Mouse (Mus musculus): ENCODE data around the gene Brinp1.
"Not testable (repeated sequence)": the region's sequence is repeated elsewhere in the genome, so short reads cannot be mapped to it uniquely, and the experiment has no call there.

Brinp1 gene

GRCm38 (mm10) chr4:68813997-68814396 lies 140.2 kb downstream of the Brinp1 start:
- DNase-seq: not testable (repeated sequence)

- no peak for DNase-seq
These were observed 147.7 kb downstream of the Brinp1 start for GRCm38 (mm10) chr4:68806502-68806901.

- DNase-seq: no peak
These were observed 152.0 kb downstream of the Brinp1 start for GRCm38 (mm10) chr4:68801923-68802855.

- no peak for DNase-seq
These were observed 164.2 kb downstream of the Brinp1 start for GRCm38 (mm10) chr4:68790003-68790402.

GRCm38 (mm10) chr4:68788477-68788999 lies 165.7 kb downstream of the Brinp1 start:
- no peak for DNase-seq

- no peak for DNase-seq
These were observed 166.6 kb downstream of the Brinp1 start for GRCm38 (mm10) chr4:68787642-68788041.

- DNase-seq: no peak
These were observed 185.9 kb downstream of the Brinp1 start for GRCm38 (mm10) chr4:68768256-68768655.

- DNase-seq: no peak
These were observed 186.8 kb downstream of the Brinp1 start for GRCm38 (mm10) chr4:68767393-68767792.

- no peak for DNase-seq
These were observed 188.2 kb downstream of the Brinp1 start for GRCm38 (mm10) chr4:68765772-68766573.

- DNase-seq: no peak
These were observed 189.3 kb downstream of the Brinp1 start for GRCm38 (mm10) chr4:68764937-68765336.

GRCm38 (mm10) chr4:68720983-68721382 lies 233.2 kb downstream of the Brinp1 start:
- no peak for DNase-seq

Data from lung, adult 18-20 months (tissue).